Mouse (Mus musculus) heart, adult 9 months (tissue): ENCODE measurements around the gene Gsto2.
"Not testable (repeated sequence)": the region's sequence is repeated elsewhere in the genome, so short reads cannot be mapped to it uniquely, and the experiment has no call there.

Experiments
- DNase-seq, 2 experiments: peaks; one replicate each; pipeline ENCODE4 v3.0.0; 2022; ENCODE audit warnings: low spot score in 2 of 2

The Gsto2 gene

DNA sequence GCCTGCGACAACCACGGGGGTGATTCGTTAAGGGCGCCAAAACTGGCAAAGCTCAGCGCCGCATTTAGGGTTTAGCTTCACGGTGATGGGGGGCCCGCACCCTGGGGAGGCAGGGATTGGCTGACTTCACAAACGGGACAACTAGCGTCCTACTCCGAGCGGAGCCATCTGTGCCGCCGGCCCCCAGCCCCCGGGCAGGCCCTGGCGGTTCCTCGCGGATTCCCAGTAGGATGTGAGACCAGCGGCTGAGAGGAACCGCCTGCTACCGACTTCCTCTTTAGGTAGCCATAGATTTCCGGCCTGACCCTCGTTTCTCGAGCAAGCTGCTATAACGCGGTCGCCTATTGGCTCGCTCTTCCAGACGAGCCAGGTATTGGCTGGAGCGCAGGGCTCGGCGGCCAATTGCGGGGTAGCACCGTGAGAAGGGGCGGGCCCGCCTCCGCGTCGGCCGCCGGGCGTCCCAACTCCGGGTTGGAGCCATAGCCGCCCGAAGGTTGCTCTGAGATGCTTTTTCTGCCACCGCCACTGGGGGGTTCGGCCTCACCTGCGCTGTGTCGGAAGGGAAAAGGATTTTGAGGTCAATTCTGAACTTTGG, at the start of gene Gsto2:
Gene Gsto2 (plus strand): TSS at position 182 of the 595 bp plus-strand sequence.
- DNase-seq, result peak; percentile 93 to 94

DNA sequence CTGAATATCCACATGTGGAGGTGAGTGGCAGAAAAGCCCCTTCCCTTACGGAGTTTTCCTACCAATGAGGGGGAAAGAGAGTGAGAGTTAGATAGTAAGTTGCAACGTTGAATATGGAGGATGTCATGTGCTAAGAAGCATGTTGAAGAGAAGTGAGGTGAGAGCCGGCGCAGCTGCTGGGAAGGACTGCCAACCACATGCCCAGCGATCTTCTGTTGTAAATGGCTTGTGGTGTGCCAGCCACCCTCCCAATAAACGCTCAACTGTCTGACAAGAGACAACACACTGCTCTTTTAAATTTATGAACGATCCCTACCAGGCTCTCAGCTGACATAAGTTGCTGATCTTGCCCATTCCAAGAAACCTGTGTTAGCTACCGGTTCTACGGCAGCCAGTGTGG, 47.6 kb upstream of the Gsto2 start:
- DNase-seq, result no peak

DNA sequence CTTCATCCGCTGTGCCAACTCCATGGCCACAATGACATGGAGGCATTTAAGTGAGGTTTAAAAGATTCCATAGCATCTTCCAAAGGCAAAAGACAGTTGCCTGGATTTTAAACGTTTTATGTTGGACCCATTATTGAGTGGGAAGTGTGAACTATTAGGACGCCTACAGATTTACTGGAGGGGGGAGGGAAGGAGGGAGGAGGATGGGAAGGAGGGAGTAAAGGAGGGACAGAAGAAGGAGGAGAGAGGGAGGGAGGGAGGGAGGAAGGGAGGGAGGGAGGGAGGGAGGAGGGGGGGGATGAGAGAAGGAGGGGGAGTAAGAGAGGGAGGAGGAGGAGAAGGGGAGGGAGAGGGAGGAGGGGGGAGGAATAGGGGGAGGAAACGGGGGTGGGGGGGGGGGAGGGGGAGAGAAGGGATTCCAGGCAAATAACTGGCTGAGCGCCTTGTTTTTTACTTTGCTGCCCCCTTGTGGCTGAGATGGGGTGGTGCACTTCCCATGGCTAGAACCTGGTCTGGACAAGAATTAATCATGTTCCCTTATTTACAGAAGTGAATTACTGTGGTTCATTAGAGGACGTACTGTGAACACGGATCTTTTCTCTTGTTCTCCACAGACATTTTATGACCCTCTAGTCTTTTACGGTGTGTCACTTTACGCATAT, 44.4 kb upstream of the Gsto2 start:
- DNase-seq, result peak; percentile 36 to 58

DNA sequence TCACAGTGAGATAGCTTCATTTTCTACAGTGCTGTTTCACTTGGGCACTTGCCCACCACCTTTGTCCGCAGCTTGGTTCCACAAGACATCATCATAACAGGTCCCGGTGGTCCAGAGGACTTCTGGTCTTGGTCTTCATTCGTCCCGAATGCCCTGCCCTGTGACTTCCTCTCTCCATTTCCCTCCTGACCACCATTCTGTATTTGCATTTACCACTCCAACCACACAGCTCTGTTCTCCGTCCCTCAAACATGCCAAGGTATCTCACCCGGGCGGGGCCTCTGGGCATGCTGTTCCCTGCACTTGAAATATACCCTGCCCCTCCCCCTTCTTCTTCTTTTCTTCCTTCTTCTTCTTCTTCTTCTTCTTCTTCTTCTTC, 43.9 kb upstream of the Gsto2 start:
- DNase-seq, result no peak

DNA sequence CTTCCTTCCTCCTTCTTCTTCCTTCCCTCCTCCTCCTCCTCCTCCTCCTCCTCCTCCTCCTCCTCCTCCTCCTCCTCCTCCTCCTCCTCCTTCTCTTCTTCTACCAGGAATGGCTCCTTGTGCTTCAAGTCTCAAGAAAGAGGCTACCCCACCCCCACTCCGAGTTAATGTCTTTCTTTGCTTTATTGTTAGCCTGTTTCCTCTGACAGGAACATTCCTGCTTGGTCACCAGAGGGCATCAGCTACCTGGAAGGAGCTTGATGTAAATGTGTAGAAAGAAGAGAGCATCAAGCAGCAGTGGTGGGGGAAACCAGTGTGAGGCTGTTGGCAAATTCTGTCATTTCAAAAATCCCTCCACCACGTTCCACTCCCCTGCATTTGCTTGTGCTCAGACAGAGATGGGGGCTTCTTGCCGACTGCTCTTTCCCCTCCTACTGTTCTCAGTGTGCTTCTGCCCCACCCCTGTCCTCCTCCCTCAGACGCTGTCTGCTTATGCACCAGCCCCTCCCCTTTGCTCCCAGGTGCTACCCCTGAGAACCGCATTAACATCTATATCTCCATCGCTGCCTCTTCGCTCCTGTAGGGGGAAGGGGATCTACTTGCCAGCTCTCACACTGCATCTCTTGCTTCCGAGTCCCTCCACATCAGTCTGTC, 43.1 kb upstream of the Gsto2 start:
- no peak for DNase-seq

DNA sequence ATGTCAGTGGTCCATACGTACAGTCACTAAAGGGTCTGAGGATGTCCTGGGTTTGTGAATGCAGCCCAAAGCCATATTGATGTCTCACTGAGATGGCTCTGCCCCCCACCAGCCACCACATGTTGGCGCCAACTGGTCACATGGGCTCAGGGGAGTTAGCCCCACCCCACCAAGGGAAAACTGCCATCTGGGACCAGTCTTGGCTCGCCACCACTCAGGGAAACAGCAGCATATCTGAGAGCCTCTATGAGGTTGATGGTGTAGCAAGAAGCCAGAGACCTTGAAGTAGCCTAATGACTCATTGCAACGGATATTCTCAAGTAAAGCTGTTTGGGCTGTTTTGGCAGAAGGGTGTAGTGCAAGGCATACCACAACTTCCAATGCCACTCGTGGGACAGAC, 41.3 kb upstream of the Gsto2 start:
- no peak for DNase-seq

DNA sequence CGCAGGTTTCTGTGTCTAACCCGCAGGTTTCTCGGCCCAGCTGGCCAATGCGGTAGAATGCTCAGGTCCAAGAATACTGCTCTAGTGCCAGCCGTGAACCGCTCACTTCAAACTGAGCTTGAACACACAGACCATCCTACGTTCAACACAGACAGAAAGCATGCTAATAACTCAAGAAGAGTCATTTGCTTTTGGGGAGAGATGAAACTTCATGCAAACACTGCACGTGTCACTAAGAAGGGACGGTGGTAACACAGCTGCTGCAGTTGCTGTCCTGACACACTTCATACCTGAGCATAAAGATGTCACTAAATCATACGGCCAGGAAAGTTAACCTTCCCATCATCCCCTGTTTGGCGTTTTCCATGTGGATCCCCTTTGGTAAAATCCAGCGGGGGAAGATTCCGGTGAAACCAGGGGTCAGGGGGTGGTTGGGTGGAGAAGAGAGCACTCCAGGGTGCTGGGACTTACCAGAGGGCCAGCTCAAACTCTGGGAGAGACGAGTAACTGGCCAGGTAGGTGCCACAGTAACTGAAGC, 35.4 kb upstream of the Gsto2 start:
- DNase-seq, result no peak

DNA sequence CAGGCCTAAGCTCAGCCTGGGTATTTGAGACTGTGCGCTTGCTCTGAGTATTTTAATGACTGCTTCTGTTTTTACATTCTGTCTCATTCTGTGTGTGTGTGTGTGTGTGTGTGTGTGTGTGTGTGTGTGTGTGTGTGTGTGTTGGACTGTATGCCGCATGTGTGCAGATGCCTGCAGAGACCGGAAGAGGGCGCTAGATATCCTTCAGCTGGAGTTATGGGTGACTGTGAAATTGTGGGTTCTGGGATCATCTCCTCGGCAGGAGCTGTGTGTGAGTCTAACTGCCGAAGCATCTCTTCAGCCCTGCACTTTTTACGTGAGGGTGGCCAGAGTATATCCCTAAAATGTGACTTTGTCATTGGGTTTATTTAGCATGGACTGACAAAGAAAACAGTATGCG, 34.2 kb upstream of the Gsto2 start:
- DNase-seq, result no peak

DNA sequence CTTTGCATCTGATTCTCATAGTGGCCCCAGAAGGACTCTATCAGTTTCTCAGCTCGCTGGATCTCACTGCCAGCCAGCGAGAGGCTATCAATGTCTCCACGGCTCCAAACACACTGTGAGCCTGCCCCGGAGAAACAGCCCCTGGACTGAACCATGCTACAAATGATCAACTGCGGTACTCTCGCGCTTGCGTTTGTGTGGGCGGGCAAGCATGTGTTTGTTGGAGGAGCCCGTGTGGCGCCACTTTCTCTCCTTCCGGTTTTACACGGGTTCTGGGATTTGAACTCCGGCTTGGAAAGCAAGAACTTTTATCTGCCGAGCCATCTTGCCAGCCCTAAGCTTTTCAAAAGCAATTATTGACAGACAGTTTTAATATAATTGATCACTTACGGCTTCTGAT, 33.0 kb upstream of the Gsto2 start:
- no peak for DNase-seq

DNA sequence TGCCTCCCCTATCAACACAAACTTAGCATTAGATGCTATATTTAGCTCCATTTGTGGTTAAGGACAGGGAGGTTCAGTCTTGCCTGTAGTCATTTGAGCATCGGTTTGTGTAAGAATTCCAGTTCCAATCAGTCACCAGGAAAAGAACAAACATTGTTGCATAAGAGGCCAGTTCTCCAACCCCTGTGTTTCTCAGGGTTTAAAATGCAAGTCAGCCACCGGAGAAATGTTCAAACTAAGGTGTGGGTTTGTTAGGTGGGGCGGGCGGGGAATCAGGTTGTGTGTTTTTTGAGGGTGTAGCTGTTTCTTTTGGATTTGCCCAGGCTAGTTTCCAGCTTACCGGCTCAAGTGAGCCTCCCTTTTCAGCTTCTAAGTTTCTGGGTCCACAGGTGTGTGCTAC, 30.7 kb upstream of the Gsto2 start:
- DNase-seq, result no peak

DNA sequence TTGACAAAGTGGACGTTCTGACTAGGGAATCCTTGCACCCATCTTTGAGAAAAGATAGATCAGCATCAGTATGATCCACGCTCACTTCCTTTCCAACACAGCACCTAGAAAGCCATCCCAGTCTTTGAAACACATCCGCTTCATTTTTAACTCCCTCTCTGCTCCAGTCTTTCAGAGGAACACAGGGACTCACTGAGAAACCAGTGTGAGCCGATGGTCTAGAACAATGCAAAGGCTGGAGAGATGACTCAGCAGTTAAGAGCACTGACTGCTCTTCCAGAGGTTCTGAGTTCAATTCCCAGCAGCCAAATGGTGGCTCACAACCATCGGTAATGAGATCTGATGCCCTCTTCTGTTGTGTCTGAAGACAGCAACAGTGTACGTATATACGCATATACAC, 29.6 kb upstream of the Gsto2 start:
- no peak for DNase-seq

DNA sequence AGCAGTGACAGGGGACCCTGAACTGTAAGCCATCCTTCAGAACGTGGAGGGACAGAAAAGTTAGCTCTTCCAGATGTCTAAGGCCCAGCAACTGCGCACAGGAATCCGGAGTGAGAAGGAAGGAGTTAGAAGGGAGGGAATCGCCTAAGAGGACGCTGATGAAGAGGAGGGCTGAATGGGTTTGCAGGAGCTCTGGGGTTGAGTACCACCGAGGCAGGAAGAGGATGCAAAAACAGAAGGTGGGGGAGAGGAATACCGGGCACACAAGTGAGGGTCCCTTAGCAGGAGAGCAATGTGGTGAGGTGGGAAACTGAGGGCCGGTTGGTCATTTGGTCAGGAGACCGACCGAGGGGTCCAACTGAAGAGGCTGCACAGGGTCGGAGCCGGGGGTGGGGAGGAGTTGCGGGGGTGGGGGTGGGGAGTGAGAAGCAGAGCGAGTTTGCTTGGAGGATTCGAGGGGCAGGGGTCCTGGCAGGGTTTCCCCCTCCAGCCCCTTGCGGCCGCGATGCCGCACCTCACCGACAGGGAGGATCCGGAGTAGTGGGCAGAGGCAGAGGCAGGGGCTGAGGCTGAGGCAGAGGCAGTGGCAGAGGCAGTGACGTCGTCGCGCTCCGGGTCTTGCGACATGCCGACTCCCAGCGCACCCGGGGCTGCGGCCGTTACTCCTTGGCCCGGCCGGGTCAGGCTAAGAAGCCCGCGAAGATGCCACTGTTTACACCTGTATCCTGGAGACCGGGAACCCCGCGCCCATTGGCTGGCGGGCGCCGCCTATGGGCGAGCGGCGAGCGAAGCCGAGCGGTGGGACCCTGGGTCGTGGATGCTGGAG, 28.4 kb upstream of the Gsto2 start:
- DNase-seq, result peak; percentile 21 to 42

DNA sequence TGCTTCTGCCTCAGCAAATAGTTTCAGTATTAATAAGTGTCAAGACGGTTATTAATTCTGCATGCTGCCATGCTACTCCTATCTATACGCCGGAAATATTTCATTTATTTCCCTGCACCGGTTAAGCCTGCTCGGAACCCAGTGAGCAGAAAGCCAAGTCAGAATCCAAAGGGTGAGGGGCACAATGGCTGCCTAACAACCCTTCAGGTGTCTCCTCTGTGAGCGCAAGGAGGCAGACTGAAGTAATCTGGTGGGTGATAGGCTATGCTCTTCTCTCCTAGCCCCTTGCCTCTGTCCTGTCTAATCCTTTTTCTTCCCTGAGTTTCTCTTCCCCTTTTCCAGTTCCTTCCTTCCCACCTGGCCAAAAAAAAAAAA, 27.8 kb upstream of the Gsto2 start:
- no peak for DNase-seq

DNA sequence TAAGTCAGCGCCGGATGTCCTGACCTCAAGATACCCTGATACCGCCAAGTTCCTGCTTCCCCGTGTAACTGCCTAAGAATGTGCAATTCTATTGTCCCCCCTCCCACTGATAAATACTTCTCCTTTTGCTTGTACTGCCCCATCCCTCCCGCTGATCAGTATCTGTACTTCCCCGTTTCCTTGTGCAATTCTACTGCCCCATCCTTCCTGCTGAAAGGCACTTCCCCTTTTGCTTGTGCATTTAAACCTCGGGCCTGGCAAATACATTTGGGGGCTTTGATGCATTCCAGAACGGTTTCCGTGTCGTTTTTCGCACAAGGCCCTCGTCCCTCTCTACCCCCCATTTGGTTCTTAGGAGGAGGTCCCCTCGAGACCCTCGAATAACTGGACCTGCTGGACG, 24.1 kb upstream of the Gsto2 start:
- DNase-seq, result not testable (repeated sequence)

DNA sequence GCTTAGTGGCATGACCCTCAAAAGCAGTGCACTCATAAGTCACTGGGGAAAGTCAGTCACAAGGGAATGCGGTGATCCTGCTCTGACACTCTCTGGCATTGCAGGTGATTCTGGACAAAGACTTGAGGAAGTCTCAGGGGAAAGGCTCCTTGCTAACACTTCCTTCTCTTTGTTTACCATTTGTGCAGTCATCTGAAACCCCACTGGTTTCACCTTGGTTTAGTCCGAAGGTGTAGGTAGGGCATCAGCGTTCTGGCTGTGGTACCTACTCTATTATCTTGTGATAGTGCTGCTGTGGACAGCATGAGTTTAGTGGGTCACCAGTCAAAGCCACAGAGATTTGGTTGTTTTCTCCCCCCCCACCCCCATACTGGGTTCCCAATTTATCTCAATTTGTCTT, 15.6 kb upstream of the Gsto2 start:
- no peak for DNase-seq

DNA sequence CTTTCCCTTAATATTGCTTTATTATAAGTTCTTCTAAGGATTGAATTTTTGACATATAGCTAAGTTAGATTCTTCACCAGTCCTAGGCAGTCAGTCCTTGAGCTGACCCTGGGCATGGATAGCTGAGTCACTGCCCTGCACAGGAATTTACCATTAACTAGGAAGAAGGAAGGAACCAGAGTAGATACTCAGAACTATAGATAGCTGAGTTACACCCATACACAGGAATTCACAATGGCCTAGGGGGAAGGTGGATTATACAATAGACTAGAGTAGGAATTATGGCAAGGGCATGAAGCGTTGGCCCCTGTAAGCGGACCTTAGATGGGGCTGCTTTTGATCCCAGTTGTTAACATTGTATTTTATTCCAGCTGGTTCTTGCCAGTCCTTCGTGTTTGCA, 13.2 kb upstream of the Gsto2 start:
- not testable (repeated sequence) for DNase-seq

DNA sequence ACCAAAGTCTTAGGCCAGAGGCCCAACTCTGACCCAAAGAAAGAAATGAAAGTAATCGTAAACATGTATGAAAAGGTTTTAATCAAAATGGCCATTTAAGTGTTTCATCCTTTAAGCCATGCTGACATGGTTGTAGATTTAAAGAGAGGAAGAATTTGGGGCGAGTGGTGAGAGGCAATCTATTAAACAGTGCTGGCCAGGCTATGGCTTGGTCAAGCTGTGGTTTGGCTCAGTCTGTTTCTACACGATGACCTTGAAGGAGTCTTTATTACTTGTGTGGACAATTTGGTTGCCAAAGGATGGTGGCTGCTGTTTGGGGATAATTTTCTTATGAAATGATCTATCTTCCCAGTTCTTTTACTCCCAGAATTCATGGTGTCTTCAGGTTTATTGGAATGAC, 12.3 kb upstream of the Gsto2 start:
- DNase-seq, result no peak

DNA sequence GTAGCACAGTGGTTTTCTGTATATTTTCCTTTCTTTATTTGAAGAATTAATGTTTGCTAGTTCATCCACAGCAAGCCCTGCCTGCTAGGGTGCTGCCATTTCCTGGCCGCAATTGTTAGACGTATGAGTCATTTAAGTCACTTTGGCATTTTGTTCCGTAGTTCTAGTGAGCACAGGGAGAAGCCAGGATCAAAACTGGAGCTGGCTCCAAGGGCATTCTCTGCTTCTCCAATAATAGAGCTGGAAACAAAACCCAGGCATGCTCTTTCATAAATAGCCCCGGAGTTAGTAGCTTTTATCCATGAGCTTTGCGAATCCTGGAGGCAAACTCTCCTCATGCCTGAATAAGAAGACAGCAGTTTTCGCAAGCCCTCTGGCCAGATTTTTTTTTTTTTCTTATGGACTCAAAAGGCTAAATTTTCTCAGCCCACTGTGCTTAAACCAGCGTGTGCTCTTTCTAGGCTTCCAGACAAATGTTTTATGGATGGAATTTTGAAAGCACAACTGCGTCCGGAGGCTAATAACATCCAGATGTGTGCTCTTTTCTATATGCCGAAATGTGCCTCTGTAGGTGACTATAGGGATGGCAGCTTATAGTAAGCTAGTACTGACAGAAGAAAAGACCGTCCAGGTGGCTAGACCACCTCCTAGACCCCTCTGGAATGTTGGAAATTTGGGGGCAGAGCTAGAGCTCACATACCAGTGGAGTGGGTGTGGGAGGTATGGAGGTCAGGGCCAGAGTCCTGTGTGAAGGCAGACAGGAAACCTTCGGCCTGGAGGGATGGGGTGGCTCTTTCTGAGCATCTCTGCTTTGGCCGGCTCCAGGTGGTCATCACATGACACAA, 11.2 kb upstream of the Gsto2 start:
- DNase-seq, result peak; percentile 38 to 42

DNA sequence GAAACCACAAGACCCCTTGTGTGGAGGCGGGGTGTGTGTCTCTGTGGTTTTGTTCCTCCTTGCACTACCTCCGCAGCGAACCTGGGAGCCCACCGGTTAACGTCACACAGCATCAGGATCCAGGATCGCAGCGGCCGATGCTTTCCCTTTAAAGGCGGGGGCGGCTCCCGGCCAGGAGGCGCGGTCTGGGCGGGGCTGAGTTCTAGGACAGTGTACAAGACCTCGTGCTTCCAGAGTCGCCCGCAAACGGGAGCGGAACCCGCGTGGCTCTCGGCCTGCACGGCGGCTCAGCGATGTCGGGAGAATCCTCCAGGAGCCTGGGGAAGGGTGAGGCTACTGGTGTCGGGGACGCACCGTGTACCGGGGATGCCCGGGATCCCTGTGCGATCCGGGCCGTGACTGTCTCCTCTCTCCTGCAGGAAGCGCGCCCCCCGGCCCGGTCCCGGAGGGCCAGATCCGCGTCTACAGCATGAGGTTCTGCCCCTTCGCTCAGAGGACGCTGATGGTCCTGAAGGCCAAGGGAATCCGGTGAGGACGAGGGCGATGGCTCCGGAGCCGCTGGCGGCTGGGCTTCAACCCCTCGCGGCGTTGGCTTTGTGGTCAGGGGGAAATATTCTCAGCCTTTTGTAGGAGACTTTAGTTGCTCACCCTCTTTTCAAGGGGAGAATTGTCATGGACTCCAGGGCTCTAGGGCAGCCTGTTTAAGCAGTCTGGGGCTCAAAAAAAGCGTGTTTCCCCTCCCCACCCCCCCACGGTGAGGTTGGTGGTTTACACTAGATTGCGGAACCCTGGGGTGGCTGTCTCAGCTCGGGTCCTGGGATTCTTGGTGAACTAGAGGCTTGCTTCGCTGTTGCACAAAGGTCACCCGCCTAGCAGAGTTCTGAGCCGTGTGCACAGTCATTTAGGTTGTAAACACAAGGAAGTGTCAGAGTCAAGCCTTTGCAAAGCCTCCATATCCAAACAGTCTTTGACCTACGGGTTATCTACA, 10.2 kb upstream of the Gsto2 start, which contains the start of gene Gsto1:
Gene Gsto1 (plus strand): TSS at position 175 of the 988 bp plus-strand sequence.
- DNase-seq, result peak; percentile 88 to 90
